Mouse (Mus musculus): ENCODE measurements at regions not wholly inside any gene's neighbourhood (a gene's known extent, or its start where the extent isn't known, plus 50 kb on each side); places are given as distances from the start of the nearest gene placed in this dataset.

GRCm38 (mm10) chr15:57644331-57644953, 167.0 kb upstream of the Slc22a22 start:
- no peak overlapping the region for H3K27ac ChIP-seq (replicated peaks; ENCODE audit: low read depth, low read length)
- DNase-seq (peak; percentile 61), ATAC-seq (ENCODE audit: low FRiP score, low TSS enrichment) (no peak)
- no peaks in the 10 kb centered on the region for H3K4me1 ChIP-seq (ENCODE audit: control insufficient read depth, insufficient read depth, low read length)
- no peak overlapping the region for H3K4me3 ChIP-seq (replicated peaks; ENCODE audit: low read depth, low read length)
- H3K27me3 ChIP-seq (ENCODE audit: control insufficient read depth, insufficient read depth, low read length), result no peaks in the 10 kb centered on the region
- 69% methylated on average over 11 of the region's 11 CpGs for WGBS
- no peak overlapping the region for H3K4me2 ChIP-seq (ENCODE audit: low read length)
- no peaks in the 10 kb centered on the region for H3K9me3 ChIP-seq (ENCODE audit: control insufficient read depth, low read length)
- H3K9ac ChIP-seq (replicated peaks; ENCODE audit: low read length), result no peak overlapping the region
- no peaks in the 10 kb centered on the region for H3K36me3 ChIP-seq (ENCODE audit: control insufficient read depth, insufficient read depth, low read length)

GRCm38 (mm10) chr15:57639115-57639514, 161.7 kb upstream of the Slc22a22 start:
- Histone ChIP-seq H3K27ac (replicated peaks; ENCODE audit: low read depth, low read length) (no peak overlapping the region), H3K9me3 (ENCODE audit: control insufficient read depth, low read length) (no peaks in the 10 kb centered on the region), H3K4me1 (ENCODE audit: control insufficient read depth, insufficient read depth, low read length) (no peaks in the 10 kb centered on the region), H3K4me3 (replicated peaks; ENCODE audit: low read depth, low read length) (no peak overlapping the region), H3K4me2 (ENCODE audit: low read length) (no peak overlapping the region), H3K9ac (replicated peaks; ENCODE audit: low read length) (no peak overlapping the region), H3K27me3 (ENCODE audit: control insufficient read depth, insufficient read depth, low read length) (no peaks in the 10 kb centered on the region), H3K36me3 (ENCODE audit: control insufficient read depth, insufficient read depth, low read length) (no peaks in the 10 kb centered on the region)
- ATAC-seq (ENCODE audit: low FRiP score, low TSS enrichment), result no peak
- WGBS, result 63% methylated on average over 7 of the region's 7 CpGs
- DNase-seq, result no peak

GRCm38 (mm10) chr15:57633067-57633466, 155.6 kb upstream of the Slc22a22 start:
- ATAC-seq (ENCODE audit: low FRiP score, low TSS enrichment), result no peak
- Histone ChIP-seq H3K27ac (replicated peaks; ENCODE audit: low read depth, low read length) (no peak overlapping the region), H3K36me3 (ENCODE audit: control insufficient read depth, insufficient read depth, low read length) (no peaks in the 10 kb centered on the region), H3K9me3 (ENCODE audit: control insufficient read depth, low read length) (no peaks in the 10 kb centered on the region), H3K4me3 (replicated peaks; ENCODE audit: low read depth, low read length) (no peak overlapping the region), H3K27me3 (ENCODE audit: control insufficient read depth, insufficient read depth, low read length) (no peaks in the 10 kb centered on the region), H3K4me1 (ENCODE audit: control insufficient read depth, insufficient read depth, low read length) (no peaks in the 10 kb centered on the region), H3K9ac (replicated peaks; ENCODE audit: low read length) (no peak overlapping the region), H3K4me2 (ENCODE audit: low read length) (no peak overlapping the region)
- DNase-seq, result peak; percentile 31
- WGBS, result 83% methylated on average over 3 of the region's 3 CpGs

GRCm38 (mm10) chr15:57632537-57632936, 155.1 kb upstream of the Slc22a22 start:
- H3K27me3 ChIP-seq (ENCODE audit: control insufficient read depth, insufficient read depth, low read length), result no peaks in the 10 kb centered on the region
- WGBS, result 70% methylated on average over 8 of the region's 8 CpGs

GRCm38 (mm10) chr15:57618466-57618865, 141.0 kb upstream of the Slc22a22 start:
- 89% methylated on average over 6 of the region's 6 CpGs for WGBS

More at GRCm38 (mm10) chr15:57632537-57632936, 155.1 kb upstream of the Slc22a22 start:
- H3K9ac ChIP-seq (replicated peaks; ENCODE audit: low read length), result no peak overlapping the region
- H3K27ac ChIP-seq (replicated peaks; ENCODE audit: low read depth, low read length), result no peak overlapping the region
- ATAC-seq (ENCODE audit: low FRiP score, low TSS enrichment) (no peak), DNase-seq (no peak)
- H3K4me2 ChIP-seq (ENCODE audit: low read length), result no peak overlapping the region
- no peaks in the 10 kb centered on the region for H3K36me3 ChIP-seq (ENCODE audit: control insufficient read depth, insufficient read depth, low read length)
- no peaks in the 10 kb centered on the region for H3K9me3 ChIP-seq (ENCODE audit: control insufficient read depth, low read length)
- no peaks in the 10 kb centered on the region for H3K4me1 ChIP-seq (ENCODE audit: control insufficient read depth, insufficient read depth, low read length)
- no peak overlapping the region for H3K4me3 ChIP-seq (replicated peaks; ENCODE audit: low read depth, low read length)

GRCm38 (mm10) chr15:57616880-57617391, 139.5 kb upstream of the Slc22a22 start:
- WGBS, result 49% methylated on average over 11 of the region's 11 CpGs
- no peak overlapping the region for H3K4me2 ChIP-seq (ENCODE audit: low read length)
- DNase-seq (peak; percentile 7), ATAC-seq (ENCODE audit: low FRiP score, low TSS enrichment) (no peak)
- H3K9me3 ChIP-seq (ENCODE audit: control insufficient read depth, low read length), result no peaks in the 10 kb centered on the region
- H3K4me1 ChIP-seq (ENCODE audit: control insufficient read depth, insufficient read depth, low read length), result no peaks in the 10 kb centered on the region
- H3K36me3 ChIP-seq (ENCODE audit: control insufficient read depth, insufficient read depth, low read length), result no peaks in the 10 kb centered on the region
- H3K27me3 ChIP-seq (ENCODE audit: control insufficient read depth, insufficient read depth, low read length), result no peaks in the 10 kb centered on the region
- H3K9ac ChIP-seq (replicated peaks; ENCODE audit: low read length), result no peak overlapping the region
- H3K27ac ChIP-seq (replicated peaks; ENCODE audit: low read depth, low read length), result no peak overlapping the region
- no peak overlapping the region for H3K4me3 ChIP-seq (replicated peaks; ENCODE audit: low read depth, low read length)

More at GRCm38 (mm10) chr15:57618466-57618865, 141.0 kb upstream of the Slc22a22 start:
- no peak for DNase-seq
- no peak overlapping the region for H3K4me3 ChIP-seq (replicated peaks; ENCODE audit: low read depth, low read length)
- H3K27ac ChIP-seq (replicated peaks; ENCODE audit: low read depth, low read length), result no peak overlapping the region
- H3K4me2 ChIP-seq (ENCODE audit: low read length), result no peak overlapping the region
- H3K9ac ChIP-seq (replicated peaks; ENCODE audit: low read length), result no peak overlapping the region
- H3K9me3 ChIP-seq (ENCODE audit: control insufficient read depth, low read length), result no peaks in the 10 kb centered on the region
- H3K4me1 ChIP-seq (ENCODE audit: control insufficient read depth, insufficient read depth, low read length), result no peaks in the 10 kb centered on the region
- ATAC-seq (ENCODE audit: low FRiP score, low TSS enrichment), result no peak
- no peaks in the 10 kb centered on the region for H3K36me3 ChIP-seq (ENCODE audit: control insufficient read depth, insufficient read depth, low read length)
- H3K27me3 ChIP-seq (ENCODE audit: control insufficient read depth, insufficient read depth, low read length), result no peaks in the 10 kb centered on the region

GRCm38 (mm10) chr15:57610006-57610405, 132.6 kb upstream of the Slc22a22 start:
- Histone ChIP-seq H3K9ac (replicated peaks; ENCODE audit: low read length) (no peak overlapping the region), H3K9me3 (ENCODE audit: control insufficient read depth, low read length) (no peaks in the 10 kb centered on the region), H3K36me3 (ENCODE audit: control insufficient read depth, insufficient read depth, low read length) (no peaks in the 10 kb centered on the region), H3K27me3 (ENCODE audit: control insufficient read depth, insufficient read depth, low read length) (no peaks in the 10 kb centered on the region), H3K4me3 (replicated peaks; ENCODE audit: low read depth, low read length) (no peak overlapping the region), H3K4me1 (ENCODE audit: control insufficient read depth, insufficient read depth, low read length) (no peaks in the 10 kb centered on the region), H3K4me2 (ENCODE audit: low read length) (no peak overlapping the region), H3K27ac (replicated peaks; ENCODE audit: low read depth, low read length) (no peak overlapping the region)
- DNase-seq (no peak), ATAC-seq (ENCODE audit: low FRiP score, low TSS enrichment) (no peak)
- WGBS, result 99% methylated on average over 2 of the region's 2 CpGs

- Histone ChIP-seq H3K27ac (replicated peaks; ENCODE audit: low read depth, low read length) (no peak overlapping the region), H3K9me3 (ENCODE audit: control insufficient read depth, low read length) (no peaks in the 10 kb centered on the region), H3K4me2 (ENCODE audit: low read length) (no peak overlapping the region), H3K4me1 (ENCODE audit: control insufficient read depth, insufficient read depth, low read length) (no peaks in the 10 kb centered on the region), H3K27me3 (ENCODE audit: control insufficient read depth, insufficient read depth, low read length) (no peaks in the 10 kb centered on the region), H3K4me3 (replicated peaks; ENCODE audit: low read depth, low read length) (no peak overlapping the region), H3K36me3 (ENCODE audit: control insufficient read depth, insufficient read depth, low read length) (no peaks in the 10 kb centered on the region), H3K9ac (replicated peaks; ENCODE audit: low read length) (no peak overlapping the region)
- DNase-seq (no peak), ATAC-seq (ENCODE audit: low FRiP score, low TSS enrichment) (no peak)
- WGBS, result 93% methylated on average over 3 of the region's 3 CpGs
Measured at GRCm38 (mm10) chr15:57608519-57608918, 131.1 kb upstream of the Slc22a22 start.

GRCm38 (mm10) chr15:57600562-57600961, 123.1 kb upstream of the Slc22a22 start:
- peak; percentile 68; the same call in 1 of the 2 replicates for ATAC-seq (ENCODE audit: low FRiP score, low TSS enrichment)
- 8% methylated on average over 6 of the region's 6 CpGs for WGBS
- H3K9ac ChIP-seq (replicated peaks; ENCODE audit: low read length), result no peak overlapping the region

More at GRCm38 (mm10) chr15:57600562-57600961, 123.1 kb upstream of the Slc22a22 start:
- H3K36me3 ChIP-seq (ENCODE audit: control insufficient read depth, insufficient read depth, low read length), result no peaks in the 10 kb centered on the region
- H3K4me2 ChIP-seq (ENCODE audit: low read length), result no peak overlapping the region
- no peaks in the 10 kb centered on the region for H3K27me3 ChIP-seq (ENCODE audit: control insufficient read depth, insufficient read depth, low read length)
- no peak overlapping the region for H3K4me3 ChIP-seq (replicated peaks; ENCODE audit: low read depth, low read length)
- peak; percentile 85 for DNase-seq
- H3K27ac ChIP-seq (replicated peaks; ENCODE audit: low read depth, low read length), result no peak overlapping the region
- no peaks in the 10 kb centered on the region for H3K9me3 ChIP-seq (ENCODE audit: control insufficient read depth, low read length)
- no peaks in the 10 kb centered on the region for H3K4me1 ChIP-seq (ENCODE audit: control insufficient read depth, insufficient read depth, low read length)
